Mouse (Mus musculus) heart, adult 2 months (tissue): Measurements from ENCODE around the gene Samd14.

Experiments
- CTCF ChIP-seq: fragments of 200-600 bp; IDR thresholded peaks from 2 replicates; pipeline ENCODE4 v1.8.1; 2022; ENCODE audit warnings: antibody characterized with exemption, mild to moderate bottlenecking, moderate library complexity
- POLR2A ChIP-seq: fragments of 200-500 bp; IDR thresholded peaks from 2 replicates; pipeline ENCODE4 v1.6.1; 2011; ENCODE audit warnings: mild to moderate bottlenecking, low read depth, low read length, control low read depth; ENCODE audit not compliant: insufficient read depth

DNA sequence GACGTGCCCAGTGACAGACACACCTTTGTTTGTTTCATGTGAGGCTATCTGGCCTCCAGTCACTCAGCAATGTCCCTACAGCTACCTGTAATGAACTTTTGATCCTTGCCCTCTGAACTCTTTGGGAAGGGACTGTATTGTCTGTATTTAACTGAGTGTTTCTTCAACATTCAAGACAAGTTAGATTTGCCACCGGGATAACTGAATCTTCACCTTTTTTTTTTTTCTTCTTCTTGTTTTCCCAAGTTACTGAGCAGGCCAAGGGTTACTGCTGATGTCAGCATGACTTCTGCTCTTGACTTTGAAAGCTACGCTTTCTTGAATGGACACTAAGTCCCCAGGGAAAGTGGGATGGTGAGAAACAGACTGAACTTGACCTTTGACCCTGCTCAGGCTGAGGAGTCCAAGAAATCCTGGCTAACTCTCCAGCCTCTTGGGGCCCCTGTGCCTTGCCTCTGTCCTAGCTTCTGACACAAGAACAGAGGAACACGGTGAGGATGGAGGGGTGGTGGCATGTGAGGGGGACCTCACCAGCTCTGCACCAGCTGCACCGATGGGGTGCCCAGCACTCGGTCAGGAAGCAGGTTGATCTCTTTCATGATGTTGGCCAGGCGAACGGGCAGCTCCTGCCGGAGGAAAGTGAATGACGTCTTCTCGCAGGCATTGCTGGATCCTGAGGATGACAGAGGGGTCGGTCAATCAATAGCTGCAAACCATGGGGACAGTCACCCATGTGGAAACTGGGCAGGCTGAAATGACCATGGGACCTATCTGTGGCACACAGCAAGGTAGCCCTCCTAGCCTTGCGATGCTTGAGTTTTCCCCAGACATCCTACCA is 29.4 kb downstream of the Samd14 start:
- TF ChIP-seq CTCF: no peak
- TF ChIP-seq POLR2A: no peak
